Mouse (Mus musculus): ENCODE results near the gene Fstl4. TPM values are rescaled to one million over a fixed set of nuclear protein-coding genes. Genes with fewer than 3 reads are reported as not detected.

Gene Fstl4
- total and polyA plus RNA-seq, 2 experiments from 2014 or later = 7.1 to 9.4 TPM

DNA sequence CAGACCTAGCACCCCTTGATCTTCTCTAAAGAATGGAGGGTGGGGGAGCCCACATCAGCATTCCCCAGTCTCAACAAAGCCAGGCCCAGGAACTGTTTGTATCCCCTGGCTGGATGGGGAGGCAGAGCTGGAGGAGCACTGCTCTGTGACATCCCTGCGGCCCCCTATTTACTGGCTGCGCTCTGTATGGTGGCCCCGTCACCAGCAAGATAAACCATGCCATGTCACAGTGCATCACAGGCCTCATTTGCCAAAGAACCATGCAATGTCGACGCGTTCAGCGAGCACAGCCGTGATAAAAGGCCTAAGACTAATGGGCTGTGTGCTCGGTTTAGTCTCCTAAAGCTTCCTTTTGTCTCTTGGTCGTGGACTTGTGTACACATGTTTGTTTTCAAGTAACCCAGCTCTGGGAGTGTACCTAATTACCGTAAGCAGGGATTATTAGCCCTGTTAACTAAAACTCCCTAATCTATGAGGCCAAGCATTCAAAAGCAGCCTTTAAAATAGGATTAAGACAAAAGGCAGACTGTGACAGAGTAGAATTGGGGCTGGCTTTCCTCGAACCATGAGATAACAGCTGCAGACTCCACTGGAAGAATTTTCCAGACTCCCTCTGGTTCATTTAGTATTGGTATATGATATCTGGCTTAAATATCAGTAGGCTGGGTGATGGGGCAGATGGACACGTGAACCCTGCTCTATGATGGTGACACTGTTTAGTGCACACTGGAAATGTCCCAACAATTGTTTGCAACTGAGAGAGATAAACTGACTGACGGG lies 303.5 kb downstream of the Fstl4 start:
- Histone ChIP-seq H3K4me3 (ENCODE audit: low read depth, low read length) (no peak overlapping the region), H3K4me2 (ENCODE audit: low read depth, low read length, poor library complexity, severe bottlenecking) (no peak overlapping the region), H3K4me1 (ENCODE audit: insufficient read depth, low read length) (0 out of 2 replicates have a peak, but pooled peaks cover 9% of the 10 kb centered on the region), H3K9me3 (ENCODE audit: low read length) (no peaks in the 10 kb centered on the region), H3K27me3 (ENCODE audit: insufficient read depth, low read length) (0 out of 2 replicates have a peak, but pooled peaks cover 3% of the 10 kb centered on the region), H3K9ac (replicated peaks; ENCODE audit: low read length, poor library complexity, severe bottlenecking) (no peak overlapping the region), H3K27ac (ENCODE audit: low read depth, low read length) (no peak overlapping the region), H3K36me3 (ENCODE audit: insufficient read depth, low read length) (no peaks in the 10 kb centered on the region)
- DNase-seq (ENCODE audit: low spot score) (no peak), ATAC-seq (ENCODE audit: low FRiP score) (no peak)
- WGBS = 28% methylated on average over 14 of the region's 14 CpGs
- no peak for TF ChIP-seq CTCF (IDR thresholded peaks at IDR 0.05)

DNA sequence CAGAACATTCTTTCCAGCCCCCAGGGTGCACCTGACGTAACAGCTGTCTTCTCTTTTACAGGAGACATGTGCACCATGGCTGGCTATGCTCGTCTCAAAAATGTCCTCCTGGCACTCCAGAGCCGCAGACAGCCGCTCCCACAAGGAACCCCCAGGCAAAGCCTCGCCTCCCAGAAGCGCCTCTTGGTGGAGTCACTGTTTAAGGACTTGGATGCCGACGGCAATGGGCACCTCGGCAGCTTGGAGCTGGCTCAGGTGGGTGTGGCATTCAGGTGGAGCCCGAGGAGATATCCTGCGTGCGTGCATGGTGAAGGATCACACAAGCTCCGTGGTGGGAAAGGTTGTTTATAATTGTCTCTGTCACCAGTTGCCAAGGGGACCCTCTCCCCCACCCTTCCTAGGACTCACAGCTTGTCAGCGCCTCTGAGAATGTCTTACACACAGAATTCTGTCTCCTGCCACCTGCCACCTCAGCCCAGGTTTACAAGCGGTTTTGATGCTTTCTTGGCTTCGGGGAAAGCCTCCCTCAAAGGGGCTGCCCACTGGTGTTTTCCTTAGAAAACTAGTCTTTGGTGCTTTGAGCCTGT lies 304.1 kb downstream of the Fstl4 start:
- no peak for ATAC-seq (ENCODE audit: low FRiP score)
- TF ChIP-seq CTCF (IDR thresholded peaks at IDR 0.05) = no peak
- 42% methylated on average over 16 of the region's 16 CpGs for WGBS
- no peak overlapping the region for H3K27ac ChIP-seq (ENCODE audit: low read depth, low read length)
- H3K9me3 ChIP-seq (ENCODE audit: low read length) = no peaks in the 10 kb centered on the region
- H3K4me3 ChIP-seq (ENCODE audit: low read depth, low read length) = no peak overlapping the region
- H3K4me2 ChIP-seq (ENCODE audit: low read depth, low read length, poor library complexity, severe bottlenecking) = no peak overlapping the region
- H3K36me3 ChIP-seq (ENCODE audit: insufficient read depth, low read length) = no peaks in the 10 kb centered on the region
- 0 out of 2 replicates have a peak, but pooled peaks cover 9% of the 10 kb centered on the region for H3K4me1 ChIP-seq (ENCODE audit: insufficient read depth, low read length)
- DNase-seq (ENCODE audit: low spot score) = no peak
- H3K9ac ChIP-seq (replicated peaks; ENCODE audit: low read length, poor library complexity, severe bottlenecking) = no peak overlapping the region
- 0 out of 2 replicates have a peak, but pooled peaks cover 3% of the 10 kb centered on the region for H3K27me3 ChIP-seq (ENCODE audit: insufficient read depth, low read length)

DNA sequence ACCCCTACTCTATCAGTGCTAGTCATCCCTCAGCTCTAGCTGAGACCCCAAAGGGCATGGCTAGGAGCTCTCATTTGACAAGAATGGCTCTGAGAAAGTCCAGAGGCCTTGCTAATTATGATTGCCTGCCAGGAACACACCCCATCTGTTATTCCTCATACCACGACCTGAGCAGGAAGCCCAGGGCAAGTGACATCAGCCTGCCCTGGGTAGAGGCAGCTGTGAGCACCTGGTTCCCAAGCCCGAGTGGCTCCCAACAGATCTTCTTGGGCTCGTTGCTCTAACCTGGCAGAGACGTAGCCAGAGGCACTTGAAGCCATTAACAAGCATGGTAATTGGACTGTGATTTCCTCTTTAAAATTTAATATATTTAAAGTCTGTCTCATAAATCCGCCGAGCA lies 305.3 kb downstream of the Fstl4 start:
- ATAC-seq (ENCODE audit: low FRiP score) (no peak), DNase-seq (ENCODE audit: low spot score) (no peak)
- no peak overlapping the region for H3K4me2 ChIP-seq (ENCODE audit: low read depth, low read length, poor library complexity, severe bottlenecking)
- WGBS = 48% methylated on average over 6 of the region's 6 CpGs
- no peak overlapping the region for H3K4me3 ChIP-seq (ENCODE audit: low read depth, low read length)
- no peaks in the 10 kb centered on the region for H3K9me3 ChIP-seq (ENCODE audit: low read length)
- H3K4me1 ChIP-seq (ENCODE audit: insufficient read depth, low read length) = 0 out of 2 replicates have a peak, but pooled peaks cover 9% of the 10 kb centered on the region
- H3K27ac ChIP-seq (ENCODE audit: low read depth, low read length) = no peak overlapping the region
- H3K36me3 ChIP-seq (ENCODE audit: insufficient read depth, low read length) = no peaks in the 10 kb centered on the region
- 0 out of 2 replicates have a peak, but pooled peaks cover 3% of the 10 kb centered on the region for H3K27me3 ChIP-seq (ENCODE audit: insufficient read depth, low read length)
- TF ChIP-seq CTCF (IDR thresholded peaks at IDR 0.05) = no peak
- no peak overlapping the region for H3K9ac ChIP-seq (replicated peaks; ENCODE audit: low read length, poor library complexity, severe bottlenecking)

DNA sequence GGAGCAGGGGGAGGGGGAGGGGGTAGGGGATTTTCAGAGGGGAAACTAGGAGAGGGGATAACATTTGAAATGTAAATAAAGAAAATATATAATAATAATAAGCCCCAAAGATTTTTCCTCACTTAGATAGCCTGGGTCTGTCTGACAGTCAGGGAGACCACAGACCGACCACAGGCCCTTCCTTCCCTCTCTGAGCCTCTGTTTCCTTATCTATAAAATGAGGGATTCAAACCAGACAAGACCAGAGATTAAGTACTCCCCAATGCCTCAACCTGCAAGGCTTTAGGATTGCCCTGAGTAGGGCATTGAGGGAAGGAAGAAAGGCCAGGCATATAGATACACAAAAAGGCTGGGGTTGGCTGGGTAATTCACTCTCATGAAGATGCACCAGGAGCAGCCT lies 307.2 kb downstream of the Fstl4 start:
- Histone ChIP-seq H3K4me2 (ENCODE audit: low read depth, low read length, poor library complexity, severe bottlenecking) (no peak overlapping the region), H3K9ac (replicated peaks; ENCODE audit: low read length, poor library complexity, severe bottlenecking) (no peak overlapping the region), H3K4me1 (ENCODE audit: insufficient read depth, low read length) (0 out of 2 replicates have a peak, but pooled peaks cover 9% of the 10 kb centered on the region), H3K27ac (ENCODE audit: low read depth, low read length) (no peak overlapping the region), H3K36me3 (ENCODE audit: insufficient read depth, low read length) (no peaks in the 10 kb centered on the region), H3K4me3 (ENCODE audit: low read depth, low read length) (no peak overlapping the region), H3K9me3 (ENCODE audit: low read length) (no peaks in the 10 kb centered on the region), H3K27me3 (ENCODE audit: insufficient read depth, low read length) (0 out of 2 replicates have a peak, but pooled peaks cover 3% of the 10 kb centered on the region)
- DNase-seq (ENCODE audit: low spot score) (no peak), ATAC-seq (ENCODE audit: low FRiP score) (no peak)
- WGBS = 89% methylated on average over 1 of the region's 1 CpGs
- TF ChIP-seq CTCF (IDR thresholded peaks at IDR 0.05) = no peak

DNA sequence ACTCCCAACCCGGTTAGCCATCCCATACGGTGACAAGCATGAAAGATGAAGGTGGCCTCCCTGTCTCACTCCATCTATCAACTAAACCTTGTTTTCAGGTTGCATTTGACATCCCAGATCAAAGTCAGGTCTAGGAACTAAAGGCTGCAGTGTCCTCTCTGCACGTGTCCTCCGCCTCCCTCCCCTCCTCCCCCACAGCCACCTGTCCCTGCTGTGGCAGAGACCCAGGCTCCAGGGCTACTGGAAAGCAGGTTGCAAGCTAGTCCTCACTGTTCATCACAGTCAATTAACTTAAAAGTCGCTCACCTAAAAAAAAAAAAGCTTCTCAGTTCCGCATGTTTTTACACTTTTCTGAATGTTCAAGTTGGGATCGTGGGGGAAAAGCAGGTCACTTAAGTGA lies 313.2 kb downstream of the Fstl4 start:
- H3K4me2 ChIP-seq (ENCODE audit: low read depth, low read length, poor library complexity, severe bottlenecking) = no peak overlapping the region
- no peaks in the 10 kb centered on the region for H3K27me3 ChIP-seq (ENCODE audit: insufficient read depth, low read length)
- H3K27ac ChIP-seq (ENCODE audit: low read depth, low read length) = no peak overlapping the region
- TF ChIP-seq CTCF (IDR thresholded peaks at IDR 0.05) = no peak
- H3K36me3 ChIP-seq (ENCODE audit: insufficient read depth, low read length) = no peaks in the 10 kb centered on the region
- H3K4me3 ChIP-seq (ENCODE audit: low read depth, low read length) = no peak overlapping the region
- H3K4me1 ChIP-seq (ENCODE audit: insufficient read depth, low read length) = no peaks in the 10 kb centered on the region
- 0 out of 2 replicates have a peak, but pooled peaks cover 2% of the 10 kb centered on the region for H3K9me3 ChIP-seq (ENCODE audit: low read length)
- H3K9ac ChIP-seq (replicated peaks; ENCODE audit: low read length, poor library complexity, severe bottlenecking) = no peak overlapping the region
- ATAC-seq (ENCODE audit: low FRiP score) (no peak), DNase-seq (ENCODE audit: low spot score) (no peak)
- 86% methylated on average over 7 of the region's 7 CpGs for WGBS

All from midbrain, postnatal 0 days (tissue).